Mouse (Mus musculus) stomach, embryonic 15.5 days (tissue): Measurements from ENCODE around the gene Sucla2. TPM values are rescaled to one million over a fixed set of nuclear protein-coding genes. Genes with fewer than 3 reads are reported as not detected.

Source experiments
- ATAC-seq: fragments of 200-750 bp; cut with Nextera tagmentation; 2 replicates; pipeline ENCODE4 v1.8.0; 2017; ENCODE audit warnings: low read depth, moderate number of reproducible peaks, moderate TSS enrichment; ENCODE audit not compliant: insufficient read depth, low FRiP score
- H3K27ac ChIP-seq: fragments of 300-500 bp; sonication (generic); 2 replicates; pipeline ENCODE4 v1.5.1; 2015; ENCODE audit warnings: mild to moderate bottlenecking, inconsistent platforms
- H3K27me3 ChIP-seq: fragments of 300-500 bp; sonication (generic); replicated peaks from 2 replicates; pipeline ENCODE4 v1.6.1; 2015; ENCODE audit warnings: inconsistent platforms
- H3K36me3 ChIP-seq: fragments of 300-500 bp; sonication (generic); 2 replicates; pipeline ENCODE4 v1.6.1; 2015; ENCODE audit warnings: inconsistent platforms
- H3K4me1 ChIP-seq: fragments of 300-500 bp; sonication (generic); 2 replicates; pipeline ENCODE4 v1.6.1; 2015; ENCODE audit warnings: inconsistent platforms
- H3K4me2 ChIP-seq: fragments of 300-500 bp; sonication (generic); 2 replicates; pipeline ENCODE4 v1.6.1; 2015; ENCODE audit warnings: mild to moderate bottlenecking, inconsistent platforms
- H3K4me3 ChIP-seq: fragments of 300-500 bp; sonication (generic); replicated peaks from 2 replicates; pipeline ENCODE4 v1.5.1; 2015; ENCODE audit warnings: inconsistent platforms
- H3K9ac ChIP-seq: fragments of 300-500 bp; sonication (generic); 2 replicates; pipeline ENCODE4 v1.6.1; 2015; ENCODE audit warnings: inconsistent platforms
- H3K9me3 ChIP-seq: fragments of 300-500 bp; sonication (generic); 2 replicates; pipeline ENCODE4 v1.6.1; 2016; ENCODE audit warnings: inconsistent platforms
- WGBS: fragments of 180-500 bp; shearing (Covaris S2); methylation state at CpG from one replicate; pipeline ENCODE4 v1.1.7; 2015; 5-methylcytosine and 5-hydroxymethylcytosine counted together
- polyA plus RNA-seq: library from polyadenylated mRNA; unstranded; fragments of >200 nt; fragmentation: Nextera tagmentation; extraction: Ambion mirVana; gene quantifications from 2 replicates; pipeline ENCODE4 v1.2.1, GENCODE M21; 2015

Sucla2 gene
- polyA plus RNA-seq, 1 experiment from 2014 or later = 101 TPM

GRCm38 (mm10) chr14:73631511-73631910, 106.4 kb downstream of the Sucla2 start:
- 77% methylated on average over 4 of the region's 4 CpGs for WGBS
- H3K27me3 ChIP-seq = no peaks in the 10 kb centered on the region
- H3K36me3 ChIP-seq = no peaks in the 10 kb centered on the region
- no peaks in the 10 kb centered on the region for H3K9me3 ChIP-seq
- no peak for ATAC-seq
- H3K9ac ChIP-seq = no peak overlapping the region
- H3K27ac ChIP-seq = no peak overlapping the region
- H3K4me1 ChIP-seq = no peaks in the 10 kb centered on the region
- no peak overlapping the region for H3K4me3 ChIP-seq
- H3K4me2 ChIP-seq = no peak overlapping the region

GRCm38 (mm10) chr14:73632648-73633263, 107.6 kb downstream of the Sucla2 start:
- Histone ChIP-seq H3K36me3 (no peaks in the 10 kb centered on the region), H3K4me3 (no peak overlapping the region), H3K9ac (no peak overlapping the region), H3K27me3 (no peaks in the 10 kb centered on the region), H3K4me1 (no peaks in the 10 kb centered on the region), H3K9me3 (no peaks in the 10 kb centered on the region), H3K4me2 (no peak overlapping the region), H3K27ac (no peak overlapping the region)
- no peak for ATAC-seq
- WGBS = 79% methylated on average over 9 of the region's 9 CpGs

GRCm38 (mm10) chr14:73634356-73634755, 109.2 kb downstream of the Sucla2 start:
- H3K4me1 ChIP-seq = no peaks in the 10 kb centered on the region
- no peaks in the 10 kb centered on the region for H3K9me3 ChIP-seq
- no peak overlapping the region for H3K4me2 ChIP-seq
- ATAC-seq = no peak
- 85% methylated on average over 3 of the region's 3 CpGs for WGBS
- no peak overlapping the region for H3K4me3 ChIP-seq
- no peak overlapping the region for H3K27ac ChIP-seq
- H3K36me3 ChIP-seq = no peaks in the 10 kb centered on the region
- no peak overlapping the region for H3K9ac ChIP-seq
- H3K27me3 ChIP-seq = no peaks in the 10 kb centered on the region

GRCm38 (mm10) chr14:73637460-73637859, 112.3 kb downstream of the Sucla2 start:
- Histone ChIP-seq H3K4me3 (no peak overlapping the region), H3K36me3 (no peaks in the 10 kb centered on the region), H3K4me2 (no peak overlapping the region), H3K9ac (no peak overlapping the region), H3K27me3 (no peaks in the 10 kb centered on the region), H3K27ac (no peak overlapping the region), H3K9me3 (no peaks in the 10 kb centered on the region), H3K4me1 (no peaks in the 10 kb centered on the region)
- ATAC-seq = no peak

Other genes starting within 250 kb of the Sucla2 start
- 22.9 and 26.0 TPM in 2 replicates for gene Rb1, start 199.5 kb upstream of the Sucla2 start, polyA plus RNA-seq
- 866 and 945 TPM in 2 replicates for gene Itm2b, start 140.0 kb upstream of the Sucla2 start, polyA plus RNA-seq
- gene Med4, start 15.3 kb upstream of the Sucla2 start, polyA plus RNA-seq = 70.9 TPM in 2 replicates
- gene Nudt15, start 22.9 kb downstream of the Sucla2 start, polyA plus RNA-seq = 4.5 and 6.5 TPM in 2 replicates
- gene Gm21750, start 135.9 kb downstream of the Sucla2 start, polyA plus RNA-seq = not detected in 2 replicates